Mouse (Mus musculus) liver, embryonic 14.5 days (tissue): Measurements from ENCODE around the gene Fam118a. TPM values are rescaled to one million over a fixed set of nuclear protein-coding genes. Genes with fewer than 3 reads are reported as not detected.
A peak's percentile ranks its signal among the peaks of the same experiment; 100 is the strongest.

ENCODE experiments used
- ATAC-seq: fragments of 200-750 bp; cut with Nextera tagmentation; 2 replicates; pipeline ENCODE4 v1.8.0; 2017; ENCODE audit warnings: moderate number of reproducible peaks, mild to moderate bottlenecking, moderate library complexity; ENCODE audit not compliant: insufficient read depth
- DNase-seq, 3 experiments: peaks; one replicate each; pipeline ENCODE4 v3.0.0-alpha.2; 2012 to 2013; ENCODE audit warnings: low read depth in 3 of 3, low spot score in 3 of 3
- H3K27ac ChIP-seq: fragments of 300-500 bp; sonication (generic); 2 replicates; pipeline ENCODE4 v1.5.1; 2014; ENCODE audit warnings: moderate library complexity, mild to moderate bottlenecking, control low read depth, inconsistent platforms
- H3K27me3 ChIP-seq: fragments of 300-500 bp; sonication (generic); 2 replicates; pipeline ENCODE4 v1.6.1; 2014; ENCODE audit warnings: mild to moderate bottlenecking, low read length, moderate library complexity; ENCODE audit not compliant: control insufficient read depth, insufficient read depth
- H3K36me3 ChIP-seq: fragments of 300-500 bp; sonication (generic); replicated peaks from 2 replicates; pipeline ENCODE4 v1.6.1; 2014; ENCODE audit warnings: low read depth; ENCODE audit not compliant: control insufficient read depth, insufficient read depth
- H3K4me1 ChIP-seq, 2 experiments: fragments of 200-500 bp in 1 of 2; fragments of 300-500 bp in 1 of 2; sonication (generic) in 1 of 2; replicated peaks; 2 replicates each; pipeline ENCODE4 v1.6.1; 2012 to 2014; ENCODE audit warnings: antibody characterized with exemption in 1 of 2, inconsistent platforms in 1 of 2, low read length in 1 of 2; ENCODE audit not compliant: control insufficient read depth in 2 of 2, insufficient read depth in 2 of 2
- H3K4me2 ChIP-seq: fragments of 300-500 bp; sonication (generic); 2 replicates; pipeline ENCODE4 v1.6.1; 2014; ENCODE audit warnings: low read depth, mild to moderate bottlenecking, control low read depth, moderate library complexity
- H3K4me3 ChIP-seq, 2 experiments: fragments of 200-500 bp in 1 of 2; fragments of 300-500 bp in 1 of 2; sonication (generic) in 1 of 2; 2 replicates each; pipeline ENCODE4 v1.5.1; 2012 to 2014; ENCODE audit warnings: low read depth in 2 of 2, low read length in 2 of 2, mild to moderate bottlenecking in 2 of 2, control low read depth in 1 of 2, inconsistent platforms in 1 of 2, moderate library complexity in 1 of 2; ENCODE audit not compliant: insufficient read depth in 1 of 2
- H3K9ac ChIP-seq: fragments of 300-500 bp; sonication (generic); replicated peaks from 2 replicates; pipeline ENCODE4 v1.6.1; 2014; ENCODE audit warnings: mild to moderate bottlenecking, control low read depth, moderate library complexity
- H3K9me3 ChIP-seq: fragments of 300-500 bp; sonication (generic); 2 replicates; pipeline ENCODE4 v1.6.1; 2016; ENCODE audit warnings: low read length, mixed read lengths; ENCODE audit not compliant: control insufficient read depth
- CTCF ChIP-seq: IDR thresholded peaks from 2 replicates; pipeline ENCODE4 v1.5.1; 2016; ENCODE audit warnings: antibody characterized with exemption, low read depth, control low read depth
- EP300 ChIP-seq: IDR thresholded peaks from 2 replicates; pipeline ENCODE4 v1.6.1; 2016; ENCODE audit warnings: antibody characterized with exemption, low read depth
- WGBS: fragments of 180-500 bp; shearing (Covaris S2); extraction: QIAGEN DNeasy Blood & Tissue Kit; methylation state at CpG from one replicate; pipeline ENCODE4 v1.1.7; 2014; ENCODE audit not compliant: insufficient replicate concordance; 5-methylcytosine and 5-hydroxymethylcytosine counted together
- polyA plus RNA-seq, 2 experiments: library from polyadenylated mRNA; depleted of rRNA in 1 of 2; stranded (reverse) in 1 of 2; unstranded in 1 of 2; fragments of >200 nt; fragmentation: Nextera tagmentation in 1 of 2; extraction: Ambion mirVana in 1 of 2; gene quantifications; 2 replicates each; pipeline versions ENCODE4 v1.2.1 to v1.2.3; 2012 to 2014

Fam118a gene
- polyA plus RNA-seq, 2 experiments, result 2.8 to 5.0 TPM

- ATAC-seq (no peak), DNase-seq (no peak)
- no peak overlapping the region for H3K27ac ChIP-seq
- TF ChIP-seq EP300, result no peak
- no peaks in the 10 kb centered on the region for H3K27me3 ChIP-seq
- no peaks in the 10 kb centered on the region for H3K36me3 ChIP-seq
- H3K9me3 ChIP-seq, result no peaks in the 10 kb centered on the region
- H3K4me3 ChIP-seq, result no peak overlapping the region
- no peak overlapping the region for H3K4me2 ChIP-seq
- H3K9ac ChIP-seq, result no peak overlapping the region
- peaks cover 2 to 7% of the 10 kb centered on the region in 2 experiments; a peak in 2 of 4 replicates for H3K4me1 ChIP-seq
- 76% methylated on average over 14 of the region's 14 CpGs for WGBS
Measured at GRCm38 (mm10) chr15:85046230-85046950, 17.6 kb downstream of the Fam118a start.

GRCm38 (mm10) chr15:85047865-85048264, 19.1 kb downstream of the Fam118a start:
- Histone ChIP-seq H3K9ac (no peak overlapping the region), H3K27ac (no peak overlapping the region), H3K9me3 (no peaks in the 10 kb centered on the region), H3K4me2 (no peak overlapping the region), H3K4me3 (no peak overlapping the region), H3K4me1 (peaks cover 0 to 7% of the 10 kb centered on the region in 2 experiments; a peak in 2 of 4 replicates), H3K27me3 (no peaks in the 10 kb centered on the region), H3K36me3 (no peaks in the 10 kb centered on the region)
- 72% methylated on average over 4 of the region's 4 CpGs for WGBS
- no peak for DNase-seq
- no peak for ATAC-seq
- TF ChIP-seq CTCF (no peak), EP300 (no peak)

GRCm38 (mm10) chr15:85049758-85050157, 21.0 kb downstream of the Fam118a start:
- Histone ChIP-seq H3K4me3 (no peak overlapping the region), H3K4me2 (no peak overlapping the region), H3K4me1 (peaks cover 0 to 7% of the 10 kb centered on the region in 2 experiments; a peak in 2 of 4 replicates), H3K9ac (no peak overlapping the region), H3K27ac (peak overlapping the region; percentile 36; the same call in 1 of the 2 replicates), H3K27me3 (no peaks in the 10 kb centered on the region), H3K9me3 (no peaks in the 10 kb centered on the region), H3K36me3 (peaks cover 2% of the 10 kb centered on the region; the same call in 1 of the 2 replicates)
- 74% methylated on average over 1 of the region's 1 CpGs for WGBS
- DNase-seq, result peak; percentile 23 to 38 (median 35)
- no peak for TF ChIP-seq CTCF
- peak; percentile 43; the same call in 1 of the 2 replicates for TF ChIP-seq EP300
- ATAC-seq, result peak; percentile 92

GRCm38 (mm10) chr15:85054098-85054497, 25.4 kb downstream of the Fam118a start:
- DNase-seq (no peak), ATAC-seq (no peak)
- no peak overlapping the region for H3K4me3 ChIP-seq
- whole genome bisulfite sequencing, result 72% methylated on average over 3 of the region's 3 CpGs
- H3K9me3 ChIP-seq, result no peaks in the 10 kb centered on the region
- no peak overlapping the region for H3K4me2 ChIP-seq
- H3K9ac ChIP-seq, result no peak overlapping the region
- no peaks in the 10 kb centered on the region for H3K27me3 ChIP-seq
- no peak overlapping the region for H3K27ac ChIP-seq
- peaks cover 2% of the 10 kb centered on the region; the same call in 1 of the 2 replicates for H3K36me3 ChIP-seq
- H3K4me1 ChIP-seq, result peaks cover 0 to 5% of the 10 kb centered on the region in 2 experiments; a peak in 2 of 4 replicates
- TF ChIP-seq CTCF, result no peak
- no peak for TF ChIP-seq EP300

- Histone ChIP-seq H3K4me2 (no peak overlapping the region), H3K4me1 (no peaks in the 10 kb centered on the region), H3K9ac (no peak overlapping the region), H3K27me3 (no peaks in the 10 kb centered on the region), H3K36me3 (peaks cover 2% of the 10 kb centered on the region; the same call in 1 of the 2 replicates), H3K9me3 (no peaks in the 10 kb centered on the region), H3K4me3 (no peak overlapping the region), H3K27ac (no peak overlapping the region)
- DNase-seq, result no peak
- TF ChIP-seq CTCF, result no peak
- no peak for TF ChIP-seq EP300
- WGBS, result 66% methylated on average over 4 of the region's 4 CpGs
- no peak for ATAC-seq
Measured at GRCm38 (mm10) chr15:85055186-85055585, 26.4 kb downstream of the Fam118a start.
